Mouse (Mus musculus): ENCODE results near the gene Brdt. TPM values are rescaled to one million over a fixed set of nuclear protein-coding genes. Genes with fewer than 3 reads are reported as not detected.

The Brdt gene
- polyA plus RNA-seq, 1 experiment from 2014 or later = 2.9 TPM

- H3K9me3 ChIP-seq (ENCODE audit: control insufficient read depth, low read length) = no peaks in the 10 kb centered on the region
- no peak overlapping the region for H3K9ac ChIP-seq (ENCODE audit: low read length)
- H3K4me3 ChIP-seq (ENCODE audit: low read depth, low read length) = no peak overlapping the region
- H3K36me3 ChIP-seq (ENCODE audit: control insufficient read depth, insufficient read depth, low read length) = no peaks in the 10 kb centered on the region
- H3K27me3 ChIP-seq (ENCODE audit: control insufficient read depth, insufficient read depth, low read length) = no peaks in the 10 kb centered on the region
- H3K4me2 ChIP-seq (ENCODE audit: low read depth) = no peak overlapping the region
- H3K4me1 ChIP-seq (ENCODE audit: control insufficient read depth, insufficient read depth, low read length) = no peaks in the 10 kb centered on the region
- 85% methylated on average over 2 of the region's 2 CpGs for WGBS
- ATAC-seq (ENCODE audit: insufficient read depth, low FRiP score, low TSS enrichment) (no peak), DNase-seq (ENCODE audit: low spot score) (no peak)
- H3K27ac ChIP-seq (ENCODE audit: low read depth, low read length) = no peak overlapping the region
These were observed 84.1 kb downstream of the Brdt start for GRCm38 (mm10) chr5:107415098-107415497.

- Histone ChIP-seq H3K9me3 (ENCODE audit: control insufficient read depth, low read length) (no peaks in the 10 kb centered on the region), H3K36me3 (ENCODE audit: control insufficient read depth, insufficient read depth, low read length) (no peaks in the 10 kb centered on the region), H3K4me1 (ENCODE audit: control insufficient read depth, insufficient read depth, low read length) (no peaks in the 10 kb centered on the region), H3K4me3 (ENCODE audit: low read depth, low read length) (no peak overlapping the region), H3K4me2 (ENCODE audit: low read depth) (no peak overlapping the region), H3K27ac (ENCODE audit: low read depth, low read length) (no peak overlapping the region), H3K9ac (ENCODE audit: low read length) (no peak overlapping the region), H3K27me3 (ENCODE audit: control insufficient read depth, insufficient read depth, low read length) (no peaks in the 10 kb centered on the region)
- WGBS = 78% methylated on average over 1 of the region's 1 CpGs
- ATAC-seq (ENCODE audit: insufficient read depth, low FRiP score, low TSS enrichment) (no peak), DNase-seq (ENCODE audit: low spot score) (no peak)
These were observed 90.7 kb downstream of the Brdt start for GRCm38 (mm10) chr5:107421676-107422075.

- Histone ChIP-seq H3K9me3 (ENCODE audit: control insufficient read depth, low read length) (no peaks in the 10 kb centered on the region), H3K4me3 (ENCODE audit: low read depth, low read length) (no peak within 1 kb of the TSS), H3K4me2 (ENCODE audit: low read depth) (no peak within 1 kb of the TSS), H3K36me3 (ENCODE audit: control insufficient read depth, insufficient read depth, low read length) (no peaks in the 10 kb centered on the region), H3K4me1 (ENCODE audit: control insufficient read depth, insufficient read depth, low read length) (no peaks in the 10 kb centered on the region), H3K9ac (ENCODE audit: low read length) (no peak within 1 kb of the TSS), H3K27ac (ENCODE audit: low read depth, low read length) (no peak within 1 kb of the TSS), H3K27me3 (ENCODE audit: control insufficient read depth, insufficient read depth, low read length) (no peaks in the 10 kb centered on the region)
- no peak for ATAC-seq (ENCODE audit: insufficient read depth, low FRiP score, low TSS enrichment)
- DNase-seq (ENCODE audit: low spot score) = no peak
- WGBS = 81% methylated on average over 3 of the region's 3 CpGs
These were observed 100.3 kb downstream of the Brdt start, which contains the start of gene Lpcat2b for GRCm38 (mm10) chr5:107431249-107431648. Gene Lpcat2b, plus strand, starts transcription at chr5:107431549.

GRCm38 (mm10) chr5:107434001-107434400 is 103.0 kb downstream of the Brdt start:
- Histone ChIP-seq H3K27ac (ENCODE audit: low read depth, low read length) (no peak overlapping the region), H3K4me3 (ENCODE audit: low read depth, low read length) (no peak overlapping the region), H3K4me2 (ENCODE audit: low read depth) (no peak overlapping the region), H3K4me1 (ENCODE audit: control insufficient read depth, insufficient read depth, low read length) (no peaks in the 10 kb centered on the region), H3K36me3 (ENCODE audit: control insufficient read depth, insufficient read depth, low read length) (no peaks in the 10 kb centered on the region), H3K27me3 (ENCODE audit: control insufficient read depth, insufficient read depth, low read length) (no peaks in the 10 kb centered on the region), H3K9ac (ENCODE audit: low read length) (no peak overlapping the region), H3K9me3 (ENCODE audit: control insufficient read depth, low read length) (no peaks in the 10 kb centered on the region)
- no peak for DNase-seq (ENCODE audit: low spot score)
- no peak for ATAC-seq (ENCODE audit: insufficient read depth, low FRiP score, low TSS enrichment)
- WGBS = 82% methylated on average over 5 of the region's 5 CpGs

GRCm38 (mm10) chr5:107436185-107436584 is 105.2 kb downstream of the Brdt start:
- DNase-seq (ENCODE audit: low spot score) = no peak
- no peak overlapping the region for H3K27ac ChIP-seq (ENCODE audit: low read depth, low read length)
- ATAC-seq (ENCODE audit: insufficient read depth, low FRiP score, low TSS enrichment) = no peak
- H3K9ac ChIP-seq (ENCODE audit: low read length) = no peak overlapping the region
- no peaks in the 10 kb centered on the region for H3K27me3 ChIP-seq (ENCODE audit: control insufficient read depth, insufficient read depth, low read length)
- no peak overlapping the region for H3K4me2 ChIP-seq (ENCODE audit: low read depth)
- H3K4me3 ChIP-seq (ENCODE audit: low read depth, low read length) = no peak overlapping the region
- no peaks in the 10 kb centered on the region for H3K36me3 ChIP-seq (ENCODE audit: control insufficient read depth, insufficient read depth, low read length)
- no peaks in the 10 kb centered on the region for H3K4me1 ChIP-seq (ENCODE audit: control insufficient read depth, insufficient read depth, low read length)
- no peaks in the 10 kb centered on the region for H3K9me3 ChIP-seq (ENCODE audit: control insufficient read depth, low read length)
- 84% methylated on average over 6 of the region's 6 CpGs for WGBS

Other genes with a start within 250 kb of the Brdt start
- 8.2 and 8.6 TPM in 2 replicates for gene Tgfbr3, start 41.5 kb upstream of the Brdt start, polyA plus RNA-seq (2014; fragmentation: Nextera tagmentation; extraction: Ambion mirVana)
- 1.4 and 1.7 TPM in 2 replicates for gene Ephx4, start 71.6 kb downstream of the Brdt start, polyA plus RNA-seq (2014; fragmentation: Nextera tagmentation; extraction: Ambion mirVana)
- gene Lpcat2b, start 100.4 kb downstream of the Brdt start, polyA plus RNA-seq (2014; fragmentation: Nextera tagmentation; extraction: Ambion mirVana) = not detected in 2 replicates
- 7.7 and 7.8 TPM in 2 replicates for gene Btbd8, start 106.8 kb downstream of the Brdt start, polyA plus RNA-seq (2014; fragmentation: Nextera tagmentation; extraction: Ambion mirVana)
- 0.09 and 0.44 TPM in 2 replicates for gene Gm42669, start 176.5 kb downstream of the Brdt start, polyA plus RNA-seq (2014; fragmentation: Nextera tagmentation; extraction: Ambion mirVana)
- 0.09 TPM in 1 of 2 replicates, not detected in the other for gene 1700028K03Rik, start 203.6 kb downstream of the Brdt start, polyA plus RNA-seq (2014; fragmentation: Nextera tagmentation; extraction: Ambion mirVana)